Mouse (Mus musculus): Measurements from ENCODE around the gene C77080.

- TF ChIP-seq CTCF (IDR thresholded peaks at IDR 0.05; ENCODE audit: low read depth, low read length) (no peak), POLR2A (IDR thresholded peaks at IDR 0.05; ENCODE audit: extremely low read depth, insufficient read depth, low read length) (no peak)
Observed at GRCm38 (mm10) chr4:129260678-129261077, 526 bp downstream of the C77080 start.
